Mouse (Mus musculus): Measurements from ENCODE around the gene Vmn1r58. TPM values are rescaled to one million over a fixed set of nuclear protein-coding genes. Genes with fewer than 3 reads are reported as not detected.
"Not testable (repeated sequence)": the region's sequence is repeated elsewhere in the genome, so short reads cannot be mapped to it uniquely, and the experiment has no call there.

The Vmn1r58 gene
- polyA plus RNA-seq (2016; fragmentation: Nextera tagmentation; extraction: Ambion mirVana), result not detected in 2 replicates

DNA sequence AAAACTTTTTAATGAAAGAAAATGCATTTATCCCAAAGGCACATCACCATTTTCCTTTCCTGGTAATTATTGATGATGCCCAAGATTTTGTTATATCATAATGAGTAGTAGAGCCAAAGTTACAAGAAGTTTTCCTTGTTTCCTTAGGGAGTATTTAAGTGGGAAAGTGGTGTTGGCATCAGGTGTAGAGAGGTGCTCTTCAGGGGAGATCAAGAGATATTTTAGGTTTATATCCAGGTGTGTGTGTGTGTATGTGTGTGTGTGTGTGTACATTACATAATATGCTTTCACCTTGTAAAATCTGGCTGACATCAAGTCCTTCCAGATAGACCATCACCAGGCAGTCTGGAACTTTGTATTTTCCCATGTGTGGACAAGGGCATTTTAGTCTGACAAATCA is at the start of gene Vmn1r58:
TSS of gene Vmn1r58 (minus strand) at position 101 of the 400 bp plus-strand sequence.
- H3K27me3 ChIP-seq (replicated peaks); H3K27ac ChIP-seq; H3K36me3 ChIP-seq; H3K4me1 ChIP-seq; H3K9me3 ChIP-seq; H3K4me3 ChIP-seq; H3K4me2 ChIP-seq (replicated peaks); ATAC-seq (ENCODE audit: low FRiP score, low read depth); H3K9ac ChIP-seq: not testable (repeated sequence)

DNA sequence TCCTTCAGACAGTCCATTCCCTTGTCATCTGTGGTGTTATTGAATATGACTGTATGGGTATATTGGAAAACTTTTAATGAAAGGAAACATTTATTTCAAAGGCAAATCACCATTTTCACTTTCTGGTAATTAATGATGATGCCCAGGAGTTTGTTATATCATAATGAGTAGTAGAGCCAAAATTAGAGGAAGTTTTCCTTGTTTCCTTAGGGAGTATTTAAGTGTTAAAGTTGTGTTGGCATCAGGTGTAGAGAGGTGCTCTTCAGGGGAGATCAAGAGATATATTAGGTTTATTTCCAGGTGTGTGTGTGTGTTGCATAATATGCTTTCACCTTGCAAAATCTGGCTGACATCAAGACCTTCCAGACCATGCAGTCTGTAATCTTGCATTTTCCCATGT is 43.5 kb upstream of the Vmn1r58 start, which contains the start of gene Vmn1r59:
TSS of gene Vmn1r59 (minus strand) at position 101 of the 400 bp plus-strand sequence.
- no peaks in the 10 kb centered on the region for H3K36me3 ChIP-seq
- peaks cover 39% of the 10 kb centered on the region for H3K9me3 ChIP-seq
- no peaks in the 10 kb centered on the region for H3K4me1 ChIP-seq
- H3K9ac ChIP-seq, result no peak within 1 kb of the TSS
- no peak for ATAC-seq (ENCODE audit: low FRiP score, low read depth)
- H3K27ac ChIP-seq, result no peak within 1 kb of the TSS
- no peak within 1 kb of the TSS for H3K4me2 ChIP-seq (replicated peaks)
- H3K4me3 ChIP-seq, result no peak within 1 kb of the TSS
- no peaks in the 10 kb centered on the region for H3K27me3 ChIP-seq (replicated peaks)

DNA sequence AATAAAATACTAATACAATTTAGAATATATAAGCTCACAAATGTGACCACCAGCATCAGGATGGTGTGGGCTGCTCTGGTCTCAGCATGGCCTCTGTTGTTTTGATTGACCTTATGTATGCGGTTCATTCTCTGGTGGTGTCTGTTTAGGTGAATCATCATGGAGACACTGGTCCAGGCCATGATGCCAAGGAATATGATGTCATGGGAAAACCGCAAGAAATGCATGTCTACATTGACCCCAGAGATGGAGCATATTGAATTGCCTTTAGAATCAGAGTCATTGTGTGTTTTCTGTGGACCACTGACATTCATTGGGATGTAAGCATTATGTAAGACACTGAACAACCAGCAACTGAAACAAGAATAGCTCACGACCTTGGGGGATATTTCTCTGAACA is 40.8 kb upstream of the Vmn1r58 start:
- not testable (repeated sequence) for H3K27me3 ChIP-seq (replicated peaks); H3K4me1 ChIP-seq; H3K27ac ChIP-seq; H3K4me3 ChIP-seq; H3K9ac ChIP-seq; ATAC-seq (ENCODE audit: low FRiP score, low read depth); H3K36me3 ChIP-seq; H3K4me2 ChIP-seq (replicated peaks)
- 66% methylated on average over 3 of the region's 3 CpGs for WGBS
- H3K9me3 ChIP-seq, result peaks cover 37% of the 10 kb centered on the region

DNA sequence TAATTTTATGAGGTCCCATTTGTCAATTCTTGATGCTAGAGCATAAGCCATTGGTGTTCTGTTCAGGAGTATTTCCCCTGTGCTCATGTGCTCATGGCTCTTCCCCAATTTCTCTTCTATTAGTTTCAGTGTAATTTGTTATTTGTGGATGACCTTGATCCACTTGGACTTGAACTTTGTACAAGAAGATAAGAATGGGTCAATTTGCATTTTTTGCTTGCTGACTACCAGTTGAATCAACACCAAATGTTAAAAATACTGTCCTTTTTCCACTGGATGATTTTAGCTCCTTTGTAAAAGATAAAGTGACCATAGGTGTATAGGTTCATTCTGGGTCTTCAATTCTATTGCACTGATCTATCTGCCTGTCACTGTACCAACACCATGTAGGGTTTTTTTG is 35.4 kb upstream of the Vmn1r58 start:
- no peaks in the 10 kb centered on the region for H3K27me3 ChIP-seq (replicated peaks)
- H3K27ac ChIP-seq, result no peak overlapping the region
- peaks cover 15% of the 10 kb centered on the region for H3K9me3 ChIP-seq
- ATAC-seq (ENCODE audit: low FRiP score, low read depth), result no peak
- no peaks in the 10 kb centered on the region for H3K36me3 ChIP-seq
- no peak overlapping the region for H3K9ac ChIP-seq
- no peak overlapping the region for H3K4me3 ChIP-seq
- no peaks in the 10 kb centered on the region for H3K4me1 ChIP-seq
- no peak overlapping the region for H3K4me2 ChIP-seq (replicated peaks)

DNA sequence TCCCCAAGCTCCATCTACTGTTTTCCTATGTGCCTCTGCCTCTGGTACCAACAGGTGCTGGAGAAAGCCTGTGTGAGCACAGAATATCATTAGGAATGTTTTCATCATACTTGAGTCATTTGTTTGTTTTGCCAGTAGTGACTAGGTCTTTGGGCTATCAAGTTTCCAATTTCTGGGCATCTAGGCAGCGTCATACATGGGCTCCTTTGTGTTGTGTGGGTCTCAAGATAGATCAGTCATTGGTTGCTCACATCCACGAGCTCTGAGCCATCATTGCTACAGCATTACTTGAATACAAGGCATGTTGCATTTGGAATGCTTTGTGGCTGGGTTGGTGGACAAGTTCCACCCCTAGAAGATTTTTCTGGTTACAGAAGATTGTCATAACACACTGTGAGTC is 7.0 kb downstream of the Vmn1r58 start:
- Histone ChIP-seq H3K27ac (no peak overlapping the region), H3K27me3 (replicated peaks) (no peaks in the 10 kb centered on the region), H3K36me3 (no peaks in the 10 kb centered on the region), H3K9me3 (peaks cover 32% of the 10 kb centered on the region; the same call in 1 of the 2 replicates), H3K4me1 (no peaks in the 10 kb centered on the region), H3K4me2 (replicated peaks) (no peak overlapping the region), H3K4me3 (no peak overlapping the region), H3K9ac (no peak overlapping the region)
- ATAC-seq (ENCODE audit: low FRiP score, low read depth), result no peak
- 45% methylated on average over 2 of the region's 2 CpGs for WGBS

DNA sequence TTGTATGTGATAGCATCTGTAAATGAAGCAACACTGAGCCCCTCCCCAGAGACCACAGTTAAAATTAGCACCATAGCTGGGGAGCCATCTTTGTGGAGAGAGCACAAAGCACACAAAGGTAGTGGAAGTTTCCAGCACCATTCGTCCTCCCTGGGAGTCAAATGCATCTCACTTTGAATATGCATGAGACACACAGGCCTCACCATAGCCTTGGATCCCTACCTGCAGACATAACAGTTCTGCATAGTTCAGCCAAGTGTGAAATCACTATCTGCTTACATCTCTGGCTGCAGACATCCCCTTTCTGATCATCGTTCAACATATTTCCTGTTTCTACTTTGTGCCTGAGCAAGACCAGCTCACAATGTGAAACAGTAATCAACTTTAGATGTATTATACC is 46.5 kb downstream of the Vmn1r58 start:
- 81% methylated on average over 2 of the region's 2 CpGs for WGBS
- Histone ChIP-seq H3K27ac (no peak overlapping the region), H3K9me3 (peaks cover 41% of the 10 kb centered on the region)

DNA sequence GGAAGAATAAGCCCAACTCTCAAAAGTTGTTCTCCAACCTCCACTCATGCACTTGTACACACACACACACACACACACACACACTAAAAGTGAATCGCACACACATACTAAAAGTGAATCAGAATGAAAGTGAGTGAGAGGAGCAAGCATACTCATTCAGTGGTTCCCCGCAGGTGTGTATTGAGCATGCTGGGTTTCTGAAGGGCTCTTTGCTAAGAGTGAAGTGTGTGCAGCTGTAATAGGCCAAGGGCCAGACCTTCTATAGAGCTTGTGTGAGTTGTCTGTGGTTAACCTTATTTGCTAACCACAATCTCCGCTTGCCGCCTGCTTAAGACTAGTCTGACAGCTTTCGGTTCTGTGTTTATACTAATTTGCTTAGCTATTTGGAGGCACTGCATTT is 49.6 kb downstream of the Vmn1r58 start:
- Histone ChIP-seq H3K4me3 (no peak overlapping the region), H3K36me3 (no peaks in the 10 kb centered on the region), H3K27me3 (replicated peaks) (no peaks in the 10 kb centered on the region), H3K9me3 (peaks cover 62% of the 10 kb centered on the region), H3K4me2 (replicated peaks) (no peak overlapping the region), H3K27ac (no peak overlapping the region), H3K4me1 (no peaks in the 10 kb centered on the region), H3K9ac (no peak overlapping the region)
- 94% methylated on average over 5 of the region's 5 CpGs for WGBS
- ATAC-seq (ENCODE audit: low FRiP score, low read depth), result no peak

More for the DNA sequence above, 46.5 kb downstream of the Vmn1r58 start:
- Histone ChIP-seq H3K4me3 (no peak overlapping the region), H3K4me1 (no peaks in the 10 kb centered on the region), H3K4me2 (replicated peaks) (no peak overlapping the region), H3K27me3 (replicated peaks) (no peaks in the 10 kb centered on the region), H3K36me3 (no peaks in the 10 kb centered on the region), H3K9ac (no peak overlapping the region)
- ATAC-seq (ENCODE audit: low FRiP score, low read depth), result no peak

Other genes with a start within 250 kb of the Vmn1r58 start
- not detected in 2 replicates for gene Vmn1r56, start 216.6 kb downstream of the Vmn1r58 start, polyA plus RNA-seq (2016; fragmentation: Nextera tagmentation; extraction: Ambion mirVana)
- gene Vmn1r57, start 194.9 kb downstream of the Vmn1r58 start, polyA plus RNA-seq (2016; fragmentation: Nextera tagmentation; extraction: Ambion mirVana), result not detected in 2 replicates
- not detected in 2 replicates for gene Gm5065, start 62.9 kb downstream of the Vmn1r58 start, polyA plus RNA-seq (2016; fragmentation: Nextera tagmentation; extraction: Ambion mirVana)
- gene Nlrp2, start 62.4 kb downstream of the Vmn1r58 start, polyA plus RNA-seq (2016; fragmentation: Nextera tagmentation; extraction: Ambion mirVana), result not detected in 2 replicates
- not detected in 2 replicates for gene Vmn1r59, start 43.4 kb upstream of the Vmn1r58 start, polyA plus RNA-seq (2016; fragmentation: Nextera tagmentation; extraction: Ambion mirVana)
- not detected in 2 replicates for gene Vmn2r28, start 80.6 kb upstream of the Vmn1r58 start, polyA plus RNA-seq (2016; fragmentation: Nextera tagmentation; extraction: Ambion mirVana)
- gene Vmn1r60, start 133.9 kb upstream of the Vmn1r58 start, polyA plus RNA-seq (2016; fragmentation: Nextera tagmentation; extraction: Ambion mirVana), result not detected in 2 replicates
- gene Vmn1r61, start 199.9 kb upstream of the Vmn1r58 start, polyA plus RNA-seq (2016; fragmentation: Nextera tagmentation; extraction: Ambion mirVana), result not detected in 2 replicates